In the genomic region with DNA sequence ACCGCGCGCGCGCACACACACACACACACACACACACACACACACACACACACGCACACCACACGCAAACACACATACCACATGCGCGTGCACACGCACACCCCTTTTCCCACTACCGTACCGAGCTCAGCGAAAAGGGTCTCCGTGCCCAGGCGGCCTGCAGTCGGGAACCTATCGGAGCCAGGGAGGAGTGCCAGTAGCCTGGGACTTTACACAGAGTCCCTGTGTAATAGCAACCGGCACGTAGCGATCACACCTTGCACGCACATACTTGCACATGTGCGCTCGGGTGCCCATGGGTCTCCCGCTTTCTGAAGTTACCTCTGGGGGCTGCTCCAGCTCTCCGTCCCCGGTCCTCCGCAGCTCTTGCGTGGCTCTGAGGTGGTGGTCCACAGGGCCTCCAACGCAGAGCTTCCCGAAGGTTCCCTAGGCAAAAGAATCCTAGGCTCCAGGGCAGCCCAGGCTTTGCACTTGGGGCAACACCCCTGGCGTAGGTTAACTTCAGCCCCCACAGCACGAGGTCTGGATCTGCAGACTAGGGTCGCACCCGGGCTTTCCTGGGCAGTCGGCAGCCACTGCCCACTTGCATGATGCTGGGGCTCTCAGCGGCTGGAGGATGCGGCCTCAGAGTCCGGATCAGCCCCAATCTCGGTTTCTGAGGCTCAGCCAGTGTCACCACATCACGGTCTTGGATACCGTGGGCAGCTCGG, we compare ENCODE assay signal across 8 mouse cellular contexts. TPM values are rescaled to one million over a fixed set of nuclear protein-coding genes. Genes with fewer than 3 reads are reported as not detected.
DNase-seq lines count a peak whose midpoint lies in the region; ATAC-seq and TF ChIP-seq lines count a peak whose summit lies in the region.

No protein-coding gene starts in this region.

- WGBS in midbrain, embryonic 10.5 days = 1% methylated on average over 42 of the region's 42 CpGs

- peak; percentile 11 to 17 for DNase-seq in left cerebral cortex, adult 2 months (ENCODE audit: extremely low spot score in 1 of 2, low spot score in 2 of 2)
- no peak for DNase-seq in left cerebral cortex, adult 9 months (ENCODE audit: low spot score in 2 of 2)
- DNase-seq in cerebellum, postnatal 10 days = peak; percentile 71 to 72
- peak; percentile 46 for DNase-seq in midbrain, embryonic 10.5 days (ENCODE audit: low spot score)
- DNase-seq in thymus, postnatal 0 days (ENCODE audit: low spot score) = no peak
- DNase-seq in T-cell, adult 2 months (ENCODE audit: low spot score) = no peak
- no peak for DNase-seq in urinary bladder, postnatal 4 days (ENCODE audit: low spot score in 2 of 2)

- peaks cover 59% of the 10 kb centered on the region for H3K27me3 ChIP-seq in midbrain, embryonic 10.5 days (ENCODE audit: low read depth, poor library complexity, severe bottlenecking)

- no peaks in the 10 kb centered on the region for H3K36me3 ChIP-seq in midbrain, embryonic 10.5 days

- H3K9me3 ChIP-seq in midbrain, embryonic 10.5 days (replicated peaks) = no peaks in the 10 kb centered on the region

- ATAC-seq in granulocyte monocyte progenitor cell, adult 5-6 weeks (replicated peaks; ENCODE audit: poor library complexity, severe bottlenecking) = peak; percentile 15

- intact Hi-C loops in left cerebral cortex, adult 2 months (cut with DNase I) = no loop called here

- peak overlapping the region; percentile 48 for H3K4me3 ChIP-seq in left cerebral cortex, adult 2 months
- peak overlapping the region; percentile 66 for H3K4me3 ChIP-seq in midbrain, embryonic 10.5 days

- H3K4me1 ChIP-seq in midbrain, embryonic 10.5 days = peaks cover 20% of the 10 kb centered on the region

- no peak for TF ChIP-seq CTCF in left cerebral cortex, adult 2 months (IDR thresholded peaks at IDR 0.05)

- no peak overlapping the region for H3K27ac ChIP-seq in left cerebral cortex, adult 2 months
- peak overlapping the region; percentile 69; the same call in 1 of the 2 replicates for H3K27ac ChIP-seq in midbrain, embryonic 10.5 days (replicated peaks)

RNA-seq across cellular contexts. Expression of a gene that starts 0.5 kb away (rescaled TPM):
- total RNA-seq in left cerebral cortex, adult 2 months (2021) = 1 to 10 TPM; 6.3 to 8.4 TPM
- total RNA-seq in granulocyte monocyte progenitor cell, adult 5-6 weeks (2014; fragmentation: Nextera tagmentation) = not detected in 2 replicates
- total RNA-seq in granulocyte monocyte progenitor cell, adult 5-6 weeks (2017) = not detected in 2 replicates
- polyA plus RNA-seq in midbrain, embryonic 10.5 days (2016; fragmentation: Nextera tagmentation; extraction: Ambion mirVana) = 0.06 TPM in 1 of 2 replicates, not detected in the other
- polyA plus RNA-seq in thymus, postnatal 0 days (2015; fragmentation: Nextera tagmentation; extraction: Ambion mirVana) = 0.06 TPM in 1 of 2 replicates, not detected in the other

Comparison
In these comparisons a context has a peak if more than half of its experiments do, and no peak if none do; other contexts are left out.
1. DNase-seq: peak in left cerebral cortex, adult 2 months (2 of 2), cerebellum, postnatal 10 days (2 of 2) and midbrain, embryonic 10.5 days (single experiment); none in left cerebral cortex, adult 9 months (0 of 2), thymus, postnatal 0 days (single experiment), T-cell, adult 2 months (single experiment) and urinary bladder, postnatal 4 days (0 of 2).
2. RNA of a gene that starts 0.5 kb away (total RNA-seq): 6.3 to 8.4 TPM in left cerebral cortex, adult 2 months; not detected in granulocyte monocyte progenitor cell, adult 5-6 weeks; every median in the first group is over 4 times any median in the second.